ENCODE assay signal across 23 mouse cellular contexts in genomic region chr14:122258297-122258696, GRCm38 (mm10).
"Had no signal": no experiment of that assay in that cellular context is flagged by ENCODE, and none has a peak within 500 bp of the region (broad histone marks: within the 10 kb centered on the region; RNA-seq: fewer than 3 reads in every experiment).

No protein-coding gene starts in this region.

- ATAC-seq: liver, embryonic 12.5 days; midbrain, embryonic 13.5 days; midbrain, embryonic 16.5 days had no signal

- H3K9me3 ChIP-seq: limb, embryonic 10.5 days; limb, embryonic 13.5 days; liver, embryonic 12.5 days; liver, embryonic 15.5 days; lung, embryonic 15.5 days; midbrain, embryonic 10.5 days; midbrain, embryonic 13.5 days; stomach, embryonic 15.5 days had no signal

- H3K4me1 ChIP-seq: liver, embryonic 12.5 days; liver, embryonic 15.5 days; lung, embryonic 15.5 days; megakaryocyte, embryonic 14.5 days had no signal

- H3K4me3 ChIP-seq: limb, embryonic 10.5 days; limb, embryonic 13.5 days; liver, embryonic 12.5 days; liver, embryonic 15.5 days; lung, embryonic 15.5 days; megakaryocyte, embryonic 14.5 days; midbrain, embryonic 10.5 days; midbrain, embryonic 13.5 days; myocyte; neural tube, embryonic 13.5 days; stomach, embryonic 15.5 days had no signal

- H3K36me3 ChIP-seq: limb, embryonic 10.5 days; limb, embryonic 13.5 days; liver, embryonic 12.5 days; liver, embryonic 15.5 days; lung, embryonic 15.5 days; midbrain, embryonic 10.5 days; midbrain, embryonic 13.5 days; neural tube, embryonic 13.5 days; stomach, embryonic 15.5 days had no signal

- H3K9ac ChIP-seq: limb, embryonic 13.5 days; liver, embryonic 12.5 days; liver, embryonic 15.5 days; lung, embryonic 15.5 days; midbrain, embryonic 13.5 days; neural tube, embryonic 13.5 days; stomach, embryonic 15.5 days had no signal

- DNase-seq: kidney, adult 18-20 months; kidney, adult 9 months; kidney, postnatal 25 days; liver; lung, adult 18-20 months; lung, postnatal 10 days; lung, postnatal 36 days; right cerebral cortex, adult 18-20 months; right cerebral cortex, postnatal 14 days; spleen, adult 18-20 months; thymus, postnatal 25 days had no signal

- H3K27ac ChIP-seq: limb, embryonic 10.5 days; limb, embryonic 13.5 days; liver, embryonic 12.5 days; liver, embryonic 15.5 days; lung, embryonic 15.5 days; midbrain, embryonic 10.5 days; midbrain, embryonic 13.5 days; neural tube, embryonic 13.5 days; stomach, embryonic 15.5 days had no signal

- H3K4me2 ChIP-seq: limb, embryonic 13.5 days; liver, embryonic 12.5 days; liver, embryonic 15.5 days; lung, embryonic 15.5 days; midbrain, embryonic 13.5 days; neural tube, embryonic 13.5 days; stomach, embryonic 15.5 days had no signal
